Mouse (Mus musculus) embryo, embryonic 10 days (tissue): ENCODE data around the gene Txndc11.

ENCODE experiments used
- DNase-seq: peaks from one replicate; pipeline ENCODE4 v3.0.0-alpha.2; 2015; ENCODE audit warnings: low spot score

Txndc11 gene

GRCm38 (mm10) chr16:11104905-11105304, 29.5 kb downstream of the Txndc11 start:
- DNase-seq = no peak

DNA sequence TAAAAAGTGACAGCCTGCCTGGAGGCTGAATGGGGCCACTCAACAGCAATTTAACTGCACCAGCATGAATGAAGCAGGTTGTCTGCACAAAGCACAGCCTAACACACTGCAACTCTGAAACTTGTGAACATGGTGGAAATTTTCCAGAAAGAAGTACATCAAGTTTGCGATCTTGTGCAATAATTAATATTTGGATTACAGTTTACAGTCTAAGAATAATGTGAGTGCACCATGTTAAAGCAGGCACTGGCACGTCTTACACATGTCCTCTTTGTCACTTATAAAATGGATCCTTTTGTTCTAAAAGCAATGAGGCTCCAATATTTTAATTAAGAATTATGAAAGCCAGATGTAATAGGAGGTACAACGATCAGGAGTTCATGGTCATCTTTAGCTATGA, 37.1 kb downstream of the Txndc11 start:
- no peak for DNase-seq

GRCm38 (mm10) chr16:11093717-11094386, 40.6 kb downstream of the Txndc11 start:
- no peak for DNase-seq

DNA sequence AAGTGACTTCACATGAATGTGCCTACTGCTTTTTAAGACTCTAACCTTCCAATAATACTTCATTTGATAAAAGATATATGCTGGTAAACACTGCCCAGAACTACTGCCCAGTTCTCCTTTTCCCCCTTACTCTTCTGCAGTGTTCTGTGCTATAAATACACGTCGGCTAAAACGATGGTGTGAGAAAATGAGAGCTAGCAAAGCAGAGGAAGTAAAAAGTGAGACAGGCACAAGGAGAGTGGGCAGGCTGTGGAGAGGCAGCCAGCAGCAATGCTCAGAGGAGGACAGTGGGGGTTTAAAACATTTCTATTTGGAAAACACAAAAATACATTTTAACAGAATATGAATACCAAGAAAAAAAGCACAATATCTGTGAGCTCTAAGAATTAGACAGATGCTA, 41.9 kb downstream of the Txndc11 start:
- DNase-seq = no peak

DNA sequence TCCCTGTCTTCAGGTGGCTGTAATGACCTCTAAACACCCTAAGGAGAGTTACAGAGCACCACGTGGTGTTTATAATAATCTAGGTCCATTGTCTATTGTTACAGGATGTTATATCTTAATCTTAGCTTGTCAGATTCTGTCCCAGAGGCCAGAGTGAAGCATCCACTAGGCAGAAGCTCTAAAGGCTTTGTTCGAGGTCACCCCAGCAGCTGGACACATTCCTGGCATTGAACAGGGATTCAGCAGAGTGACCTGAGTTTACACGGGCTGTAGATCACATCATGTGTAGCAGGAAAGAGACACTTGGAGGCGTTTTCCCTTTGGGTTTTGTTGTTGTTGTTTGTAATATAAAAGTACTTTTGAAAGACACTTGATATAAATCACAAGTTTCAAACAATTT, 42.4 kb downstream of the Txndc11 start:
- DNase-seq = no peak

DNA sequence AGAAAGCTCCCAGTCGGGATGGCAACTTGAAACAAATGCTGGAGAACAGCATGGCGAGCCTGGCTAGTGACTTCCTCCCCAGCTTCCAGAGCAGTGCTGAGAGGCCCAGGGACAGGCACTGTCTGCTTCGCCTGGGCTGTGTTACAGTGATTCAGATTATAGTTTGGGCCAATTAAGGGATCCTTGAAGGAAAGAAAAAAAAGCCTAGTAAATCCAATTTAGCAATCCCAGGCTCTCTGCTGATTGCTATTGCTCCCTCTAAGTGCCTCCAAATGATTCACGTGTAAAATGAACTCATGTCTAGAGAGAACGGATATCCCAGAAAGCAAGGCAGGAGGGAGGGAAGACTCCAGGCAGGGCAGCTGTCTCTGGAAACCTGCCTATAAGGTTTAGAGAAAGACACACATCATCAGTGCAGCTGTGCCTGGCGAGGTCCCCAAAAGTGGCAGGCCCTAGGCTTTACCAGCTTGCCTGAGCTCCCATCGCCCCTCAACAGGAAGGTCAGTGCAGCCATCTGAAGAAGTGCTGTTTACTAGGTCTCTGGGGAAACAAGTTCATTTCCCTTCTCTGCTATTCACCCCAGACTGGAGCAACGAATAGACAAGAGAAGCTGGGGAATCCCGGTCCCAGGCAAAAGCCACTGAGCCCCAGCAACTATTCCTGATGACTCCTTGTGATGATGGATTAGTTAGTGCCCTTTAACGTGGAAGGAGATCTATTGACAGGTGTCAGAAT, 43.4 kb downstream of the Txndc11 start:
- DNase-seq = no peak

GRCm38 (mm10) chr16:11086856-11087588, 47.4 kb downstream of the Txndc11 start:
- DNase-seq = no peak

GRCm38 (mm10) chr16:11086299-11086698, 48.2 kb downstream of the Txndc11 start:
- no peak for DNase-seq

GRCm38 (mm10) chr16:11084181-11084580, 50.3 kb downstream of the Txndc11 start:
- DNase-seq = no peak

- DNase-seq = no peak
Observed at GRCm38 (mm10) chr16:11078216-11078869, 56.1 kb downstream of the Txndc11 start.

DNA sequence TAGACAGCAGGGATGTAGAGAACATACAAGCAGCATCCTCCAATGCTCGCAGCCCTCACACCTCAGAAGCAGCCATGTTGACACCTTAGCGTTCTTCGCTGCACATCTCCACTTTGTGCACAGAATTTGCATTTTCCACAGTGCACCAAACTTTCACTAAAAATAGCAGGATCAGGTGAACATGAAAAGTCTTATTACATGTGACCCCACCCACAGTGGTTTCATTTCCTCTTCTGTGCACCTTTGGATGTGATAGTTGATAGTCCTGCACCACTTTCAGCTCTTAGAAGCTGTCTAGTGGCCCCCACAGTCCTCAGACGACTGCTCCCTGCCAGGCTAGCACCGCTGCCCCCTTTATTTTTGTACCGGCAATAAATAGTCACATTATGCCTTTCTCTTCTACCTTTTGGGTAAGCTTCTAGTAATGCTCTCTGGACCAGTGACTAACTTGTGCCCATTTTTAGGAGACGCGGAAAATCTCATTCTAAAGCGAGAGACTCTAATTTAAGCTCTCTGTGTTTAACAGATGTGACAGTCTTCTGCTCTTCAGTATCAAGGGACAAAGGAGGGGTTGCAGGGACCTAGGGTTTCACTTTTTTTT, 56.7 kb downstream of the Txndc11 start:
- no peak for DNase-seq

DNA sequence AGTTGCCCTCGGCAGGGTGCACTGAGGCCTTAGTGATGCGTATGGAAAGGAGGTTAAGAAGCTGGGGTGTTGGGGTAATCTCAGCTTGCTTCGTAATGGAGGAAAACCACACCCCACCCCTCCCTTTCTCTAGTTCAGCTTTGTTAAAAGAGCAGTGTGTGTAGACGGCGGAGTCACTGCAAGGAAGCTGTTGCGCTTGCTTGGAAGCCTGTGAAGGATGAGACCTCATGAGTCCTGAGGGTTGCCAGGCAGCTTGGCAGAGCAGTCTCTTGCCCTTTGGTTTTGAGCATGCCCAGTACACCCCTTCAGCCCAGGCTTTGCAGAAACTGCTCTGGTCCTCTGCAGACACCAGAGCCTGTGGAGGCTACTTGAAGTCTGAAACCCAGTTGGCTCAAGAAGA, 61.4 kb downstream of the Txndc11 start:
- no peak for DNase-seq

GRCm38 (mm10) chr16:11072454-11072853, 62.0 kb downstream of the Txndc11 start:
- no peak for DNase-seq

DNA sequence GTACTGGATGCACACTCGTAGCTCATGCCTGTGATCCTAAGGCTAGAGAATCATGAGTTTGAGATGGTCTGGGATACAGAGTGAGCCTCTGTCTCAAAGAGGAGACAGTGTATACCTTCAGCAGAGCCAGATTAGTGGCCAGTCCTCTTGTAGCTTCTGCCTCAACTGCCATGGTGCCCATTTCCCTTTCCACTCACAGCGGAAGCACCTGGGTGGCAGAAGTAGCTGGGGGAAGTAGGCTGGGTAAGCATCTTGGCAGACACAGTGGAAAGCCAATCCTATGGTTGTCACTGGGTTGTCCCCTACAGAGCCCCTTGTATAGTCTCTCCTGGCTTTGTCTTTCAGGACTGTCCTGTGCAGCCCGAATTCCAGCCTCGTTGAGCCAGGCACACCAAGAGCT, 62.6 kb downstream of the Txndc11 start:
- no peak for DNase-seq

DNA sequence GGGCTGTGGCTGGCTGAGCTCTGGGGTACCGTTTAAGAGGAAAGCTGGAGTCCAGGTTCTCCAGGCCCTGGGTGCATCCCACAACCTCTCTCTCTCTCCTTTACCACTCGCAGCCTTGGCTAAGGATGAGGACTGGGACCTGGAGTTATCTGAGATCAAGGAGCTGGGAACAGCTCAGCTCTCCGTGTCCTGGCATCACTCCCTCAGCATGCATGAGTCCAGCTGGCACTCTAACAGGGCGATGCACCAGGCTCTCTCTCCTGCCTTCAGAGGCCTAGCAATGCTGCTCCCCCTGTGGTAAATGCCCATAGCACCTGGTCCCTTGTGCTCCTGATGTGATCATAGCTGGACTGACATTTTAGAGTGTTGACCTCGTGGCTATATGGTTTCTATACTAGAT, 63.3 kb downstream of the Txndc11 start:
- DNase-seq = no peak

DNA sequence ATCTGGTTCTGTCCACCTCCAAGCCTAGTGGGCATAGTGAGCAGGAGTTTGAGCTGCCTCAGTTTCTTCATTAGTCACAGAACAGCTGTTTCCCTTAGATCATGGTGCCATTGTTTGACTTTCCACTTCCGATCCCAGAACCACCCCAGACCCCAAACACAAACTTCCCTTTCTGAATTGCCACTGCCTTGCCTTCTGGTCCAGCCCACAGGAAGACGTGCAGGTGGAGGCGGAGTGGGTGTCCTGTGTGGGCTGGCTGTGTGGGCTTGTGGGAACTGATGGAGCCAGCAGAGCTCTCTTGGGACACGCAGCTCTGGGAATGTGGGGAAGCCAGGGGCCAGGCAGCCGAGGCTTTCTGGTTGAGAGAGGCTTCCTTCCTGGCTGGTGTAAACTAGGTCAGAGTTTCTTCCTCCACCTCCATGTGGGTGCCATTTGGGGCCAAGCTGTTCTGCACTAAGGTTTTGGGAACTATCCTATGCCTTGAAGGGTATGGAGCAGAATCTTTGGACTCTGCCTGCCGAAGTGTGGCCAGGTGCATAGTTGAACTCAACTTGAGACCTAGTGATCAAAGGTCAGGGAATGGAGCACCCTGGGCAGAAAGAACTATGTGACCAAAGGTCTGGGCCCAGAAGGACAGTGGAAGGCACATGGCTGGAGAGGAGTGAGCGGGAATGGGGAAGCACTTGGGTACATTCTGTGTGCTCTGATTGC, 64.6 kb downstream of the Txndc11 start:
- DNase-seq = no peak

DNA sequence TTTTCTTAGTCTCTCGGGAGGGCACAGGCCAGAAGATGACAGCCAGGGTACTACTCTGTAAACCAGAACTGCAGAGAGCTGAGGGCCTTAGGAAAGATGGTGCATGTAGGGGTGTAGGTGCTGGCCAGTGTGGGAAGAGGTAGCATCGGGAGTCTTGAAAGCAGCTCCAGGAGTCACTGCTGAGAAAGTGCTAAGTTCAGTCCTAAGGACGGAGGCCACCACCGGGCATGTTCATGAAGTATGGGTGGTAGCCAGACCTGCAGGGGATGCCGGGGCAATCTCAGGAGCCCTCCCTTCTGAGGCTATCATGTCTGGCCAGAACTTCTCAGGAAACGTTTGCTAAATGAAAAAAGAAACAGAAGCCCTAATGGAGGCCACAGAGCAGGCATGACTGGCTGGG, 65.2 kb downstream of the Txndc11 start:
- no peak for DNase-seq

DNA sequence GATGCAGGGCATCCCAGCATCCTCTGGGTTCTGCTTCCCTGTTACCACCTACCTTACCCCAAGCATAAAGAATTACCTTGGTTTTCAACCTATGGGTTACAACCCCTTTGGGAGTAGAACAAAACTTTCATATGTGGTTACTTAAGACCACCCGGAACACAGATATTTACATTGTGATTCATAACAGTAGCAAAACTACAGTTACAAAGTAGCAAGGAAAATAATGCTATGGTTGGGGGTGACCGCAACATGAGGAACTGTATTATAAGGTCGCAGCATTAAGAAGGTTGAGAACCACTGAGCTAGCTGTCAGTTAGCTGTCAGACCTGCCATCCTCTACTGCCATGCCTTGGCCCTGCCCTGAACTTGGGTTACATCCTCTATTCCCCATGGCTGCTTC, 65.8 kb downstream of the Txndc11 start:
- no peak for DNase-seq

GRCm38 (mm10) chr16:11066833-11067191, 67.6 kb downstream of the Txndc11 start:
- DNase-seq = peak; percentile 75

DNA sequence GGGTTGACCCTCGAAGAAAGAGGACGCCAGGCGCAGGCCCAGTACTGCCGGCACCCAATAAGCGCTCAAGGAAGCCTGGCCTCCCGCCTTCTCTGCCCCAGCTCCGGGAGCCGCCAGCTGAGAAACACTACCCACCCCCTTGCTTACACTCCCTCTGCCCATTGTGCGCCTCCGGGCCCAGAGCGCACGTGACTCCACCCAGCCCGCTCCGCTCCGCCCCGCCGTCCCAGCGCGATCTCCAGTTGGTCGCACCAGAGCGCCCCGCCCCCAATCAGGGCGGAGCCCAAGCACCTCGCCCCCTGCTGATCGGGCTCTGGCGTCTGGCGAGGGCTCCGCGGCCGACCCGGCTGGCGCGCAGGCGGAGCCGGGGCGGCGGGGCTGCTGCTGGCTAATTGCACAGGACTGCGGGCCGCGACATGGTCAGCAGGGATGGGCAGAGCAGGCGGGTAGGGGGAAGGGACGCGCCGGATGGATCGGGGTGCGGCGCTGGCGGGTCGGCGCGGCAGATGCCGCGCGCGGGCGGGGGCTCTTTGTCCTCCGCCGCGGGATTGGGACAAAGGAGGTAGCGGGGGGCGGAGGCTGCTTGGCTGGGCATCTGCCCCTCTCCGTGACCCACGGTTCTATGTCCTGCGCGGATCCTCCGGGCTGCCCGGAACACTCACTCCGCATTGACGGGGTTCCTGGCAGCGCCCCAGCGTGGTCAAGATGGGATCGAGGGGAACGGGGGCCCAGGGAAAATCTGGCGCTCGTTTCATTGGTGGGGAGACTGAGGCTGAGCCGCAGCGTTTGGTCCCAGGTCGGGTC, 68.2 kb downstream of the Txndc11 start, which contains the start of gene Litaf:
Gene Litaf, minus strand, starts transcription at position 129 of the 804 bp plus-strand sequence.
- DNase-seq = peak; percentile 99

DNA sequence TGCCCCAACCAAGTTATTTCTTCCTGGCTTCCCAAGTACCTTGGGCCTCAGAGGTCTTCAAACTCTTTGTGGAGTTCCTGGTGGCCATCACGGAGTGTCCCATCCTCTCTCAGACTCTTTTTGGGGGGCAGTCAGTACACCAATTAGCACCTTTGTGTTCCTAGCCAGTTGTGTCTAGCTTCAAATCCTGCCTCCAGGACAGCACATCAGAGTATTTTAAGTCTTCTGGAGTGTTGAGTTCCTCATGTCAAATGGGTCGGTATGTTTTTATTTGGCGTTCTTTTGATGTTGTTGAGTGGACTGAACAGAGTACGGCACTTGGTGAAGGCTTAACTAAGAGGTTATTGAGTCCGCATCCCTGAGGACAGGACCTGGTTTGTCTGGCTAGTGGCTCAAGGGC, 69.0 kb downstream of the Txndc11 start:
- peak; percentile 15 for DNase-seq
